Mouse (Mus musculus) stomach, embryonic 16.5 days (tissue): ENCODE measurements at regions not wholly inside any gene's neighbourhood (a gene's known extent, or its start where the extent isn't known, plus 50 kb on each side); places are given as distances from the start of the nearest gene placed in this dataset.
A peak's percentile ranks its signal among the peaks of the same experiment; 100 is the strongest.

Experiments used
- ATAC-seq: fragments of 200-750 bp; cut with Nextera tagmentation; 2 replicates; pipeline ENCODE4 v1.8.0; 2017; ENCODE audit warnings: moderate number of reproducible peaks, moderate TSS enrichment; ENCODE audit not compliant: insufficient read depth, low FRiP score
- H3K27ac ChIP-seq: fragments of 300-500 bp; sonication (generic); 2 replicates; pipeline ENCODE4 v1.5.1; 2014; ENCODE audit warnings: low read length
- H3K27me3 ChIP-seq: fragments of 300-500 bp; sonication (generic); 2 replicates; pipeline ENCODE4 v1.6.1; 2014; ENCODE audit warnings: low read length, control low read depth, mixed read lengths; ENCODE audit not compliant: control insufficient read depth, insufficient read depth
- H3K36me3 ChIP-seq: fragments of 300-500 bp; sonication (generic); 2 replicates; pipeline ENCODE4 v1.6.1; 2014; ENCODE audit warnings: low read length; ENCODE audit not compliant: control insufficient read depth, insufficient read depth
- H3K4me1 ChIP-seq: fragments of 300-500 bp; sonication (generic); 2 replicates; pipeline ENCODE4 v1.6.1; 2014; ENCODE audit warnings: low read length, control low read depth, mixed read lengths; ENCODE audit not compliant: control insufficient read depth, insufficient read depth
- H3K4me2 ChIP-seq: fragments of 300-500 bp; sonication (generic); 2 replicates; pipeline ENCODE4 v1.6.1; 2014; ENCODE audit warnings: low read depth, low read length, mixed read lengths
- H3K4me3 ChIP-seq: fragments of 300-500 bp; sonication (generic); replicated peaks from 2 replicates; pipeline ENCODE4 v1.5.1; 2014; ENCODE audit warnings: mild to moderate bottlenecking, low read length
- H3K9ac ChIP-seq: fragments of 300-500 bp; sonication (generic); 2 replicates; pipeline ENCODE4 v1.6.1; 2014; ENCODE audit warnings: low read length
- H3K9me3 ChIP-seq: fragments of 300-500 bp; sonication (generic); replicated peaks from 2 replicates; pipeline ENCODE4 v1.6.1; 2016; ENCODE audit warnings: low read length, control low read depth; ENCODE audit not compliant: control insufficient read depth
- WGBS: fragments of 180-500 bp; shearing (Covaris S2); extraction: QIAGEN DNeasy Blood & Tissue Kit; methylation state at CpG from one replicate; pipeline ENCODE4 v1.1.7; 2014; 5-methylcytosine and 5-hydroxymethylcytosine counted together

GRCm38 (mm10) chr3:101524905-101525304, 79.6 kb downstream of the Atp1a1 start:
- Histone ChIP-seq H3K27ac (no peak overlapping the region), H3K9ac (no peak overlapping the region), H3K27me3 (no peaks in the 10 kb centered on the region), H3K4me3 (no peak overlapping the region), H3K9me3 (no peaks in the 10 kb centered on the region), H3K4me2 (no peak overlapping the region), H3K4me1 (peaks cover 25% of the 10 kb centered on the region), H3K36me3 (no peaks in the 10 kb centered on the region)
- ATAC-seq = no peak
- 95% methylated on average over 8 of the region's 8 CpGs for WGBS

GRCm38 (mm10) chr3:101524444-101524843, 80.0 kb downstream of the Atp1a1 start:
- 76% methylated on average over 6 of the region's 6 CpGs for WGBS
- H3K36me3 ChIP-seq = no peaks in the 10 kb centered on the region
- H3K9me3 ChIP-seq = no peaks in the 10 kb centered on the region
- H3K9ac ChIP-seq = no peak overlapping the region
- no peak for ATAC-seq
- H3K27ac ChIP-seq = no peak overlapping the region
- H3K27me3 ChIP-seq = no peaks in the 10 kb centered on the region
- H3K4me1 ChIP-seq = peaks cover 29% of the 10 kb centered on the region
- no peak overlapping the region for H3K4me2 ChIP-seq
- H3K4me3 ChIP-seq = no peak overlapping the region

- H3K4me3 ChIP-seq = no peak overlapping the region
- peaks cover 30% of the 10 kb centered on the region for H3K4me1 ChIP-seq
- H3K27me3 ChIP-seq = no peaks in the 10 kb centered on the region
- H3K4me2 ChIP-seq = no peak overlapping the region
- H3K27ac ChIP-seq = no peak overlapping the region
- H3K9ac ChIP-seq = no peak overlapping the region
- no peak for ATAC-seq
- H3K9me3 ChIP-seq = no peaks in the 10 kb centered on the region
- no peaks in the 10 kb centered on the region for H3K36me3 ChIP-seq
- WGBS = 86% methylated on average over 5 of the region's 5 CpGs
Measured at GRCm38 (mm10) chr3:101523239-101523638, 81.2 kb downstream of the Atp1a1 start.

- no peak for ATAC-seq
- no peaks in the 10 kb centered on the region for H3K36me3 ChIP-seq
- peaks cover 26% of the 10 kb centered on the region for H3K4me1 ChIP-seq
- no peak overlapping the region for H3K27ac ChIP-seq
- H3K9me3 ChIP-seq = no peaks in the 10 kb centered on the region
- no peaks in the 10 kb centered on the region for H3K27me3 ChIP-seq
- WGBS = 58% methylated on average over 9 of the region's 9 CpGs
- H3K4me2 ChIP-seq = no peak overlapping the region
- no peak overlapping the region for H3K9ac ChIP-seq
- no peak overlapping the region for H3K4me3 ChIP-seq
Measured at GRCm38 (mm10) chr3:101522246-101522920, 82.1 kb downstream of the Atp1a1 start.

- H3K9ac ChIP-seq = no peak overlapping the region
- H3K4me2 ChIP-seq = no peak overlapping the region
- H3K27me3 ChIP-seq = no peaks in the 10 kb centered on the region
- WGBS = 59% methylated on average over 5 of the region's 5 CpGs
- H3K27ac ChIP-seq = no peak overlapping the region
- ATAC-seq = no peak
- no peak overlapping the region for H3K4me3 ChIP-seq
- no peaks in the 10 kb centered on the region for H3K36me3 ChIP-seq
- no peaks in the 10 kb centered on the region for H3K9me3 ChIP-seq
- H3K4me1 ChIP-seq = peaks cover 31% of the 10 kb centered on the region
Measured at GRCm38 (mm10) chr3:101521155-101521554, 83.3 kb downstream of the Atp1a1 start.

- ATAC-seq = no peak
- Histone ChIP-seq H3K36me3 (no peaks in the 10 kb centered on the region), H3K4me2 (no peak overlapping the region), H3K9me3 (no peaks in the 10 kb centered on the region), H3K27ac (peak overlapping the region; percentile 20; the same call in 1 of the 2 replicates), H3K9ac (no peak overlapping the region), H3K4me1 (peaks cover 31% of the 10 kb centered on the region), H3K27me3 (no peaks in the 10 kb centered on the region), H3K4me3 (no peak overlapping the region)
- WGBS = 51% methylated on average over 6 of the region's 6 CpGs
Measured at GRCm38 (mm10) chr3:101520115-101520514, 84.4 kb downstream of the Atp1a1 start.

GRCm38 (mm10) chr3:101519551-101519950, 84.9 kb downstream of the Atp1a1 start:
- Histone ChIP-seq H3K27ac (peak overlapping the region; percentile 83), H3K4me1 (peaks cover 31% of the 10 kb centered on the region), H3K9me3 (no peaks in the 10 kb centered on the region), H3K9ac (no peak overlapping the region), H3K27me3 (no peaks in the 10 kb centered on the region), H3K4me3 (no peak overlapping the region), H3K4me2 (no peak overlapping the region), H3K36me3 (no peaks in the 10 kb centered on the region)
- WGBS = 85% methylated on average over 5 of the region's 5 CpGs
- ATAC-seq = no peak

GRCm38 (mm10) chr3:101518810-101519209, 85.7 kb downstream of the Atp1a1 start:
- H3K4me1 ChIP-seq = peaks cover 36% of the 10 kb centered on the region

GRCm38 (mm10) chr3:101517547-101517946, 86.9 kb downstream of the Atp1a1 start:
- no peak for ATAC-seq
- Histone ChIP-seq H3K27ac (peak overlapping the region; percentile 86), H3K4me1 (peaks cover 37% of the 10 kb centered on the region), H3K4me3 (no peak overlapping the region), H3K27me3 (no peaks in the 10 kb centered on the region), H3K9me3 (no peaks in the 10 kb centered on the region), H3K9ac (no peak overlapping the region), H3K4me2 (no peak overlapping the region), H3K36me3 (no peaks in the 10 kb centered on the region)
- 85% methylated on average over 6 of the region's 6 CpGs for WGBS

More at GRCm38 (mm10) chr3:101518810-101519209, 85.7 kb downstream of the Atp1a1 start:
- no peaks in the 10 kb centered on the region for H3K9me3 ChIP-seq
- H3K4me3 ChIP-seq = no peak overlapping the region
- WGBS = 31% methylated on average over 6 of the region's 6 CpGs
- H3K4me2 ChIP-seq = no peak overlapping the region
- H3K9ac ChIP-seq = 0 out of 2 replicates have a peak overlapping the region, but pooled peaks have one; percentile 10
- H3K27ac ChIP-seq = peak overlapping the region; percentile 83
- H3K36me3 ChIP-seq = no peaks in the 10 kb centered on the region
- no peaks in the 10 kb centered on the region for H3K27me3 ChIP-seq
- peak; percentile 74 for ATAC-seq
